ENCODE assay signal across 8 mouse cellular contexts in genomic region chr11:117332242-117333149, GRCm38 (mm10).
DNase-seq lines count a peak whose midpoint lies in the region; ATAC-seq lines count a peak whose summit lies in the region.

No protein-coding gene starts in this region.

- H3K4me3 ChIP-seq in forebrain, embryonic 15.5 days: peak overlapping the region; percentile 62
- H3K4me3 ChIP-seq in limb, embryonic 15.5 days: peak overlapping the region; percentile 53
- peak overlapping the region; percentile 61 for H3K4me3 ChIP-seq in midbrain, embryonic 13.5 days (replicated peaks)
- peak overlapping the region; percentile 51 for H3K4me3 ChIP-seq in stomach, embryonic 15.5 days (replicated peaks)

- H3K36me3 ChIP-seq in forebrain, embryonic 15.5 days: no peaks in the 10 kb centered on the region
- H3K36me3 ChIP-seq in limb, embryonic 15.5 days: 0 out of 2 replicates have a peak, but pooled peaks cover 3% of the 10 kb centered on the region
- peaks cover 4% of the 10 kb centered on the region; the same call in 1 of the 2 replicates for H3K36me3 ChIP-seq in midbrain, embryonic 13.5 days
- H3K36me3 ChIP-seq in stomach, embryonic 15.5 days: no peaks in the 10 kb centered on the region

- DNase-seq in gastrocnemius, postnatal 4 days (ENCODE audit: low spot score in 2 of 2): peak; percentile 59 to 79
- DNase-seq in gastrocnemius, postnatal 25 days: no peak
- peak; percentile 72 for DNase-seq in adrenal gland, adult 8-10 months

- H3K27me3 ChIP-seq in forebrain, embryonic 15.5 days: no peaks in the 10 kb centered on the region
- H3K27me3 ChIP-seq in limb, embryonic 15.5 days: no peaks in the 10 kb centered on the region
- no peaks in the 10 kb centered on the region for H3K27me3 ChIP-seq in midbrain, embryonic 13.5 days
- H3K27me3 ChIP-seq in stomach, embryonic 15.5 days (replicated peaks): no peaks in the 10 kb centered on the region

- peak overlapping the region; percentile 87 for H3K9ac ChIP-seq in forebrain, embryonic 15.5 days (replicated peaks)
- H3K9ac ChIP-seq in limb, embryonic 15.5 days: peak overlapping the region; percentile 62
- H3K9ac ChIP-seq in midbrain, embryonic 13.5 days (replicated peaks): peak overlapping the region; percentile 87
- H3K9ac ChIP-seq in stomach, embryonic 15.5 days: peak overlapping the region; percentile 47

- WGBS in forebrain, embryonic 15.5 days: under 1% methylated on average over 37 of the region's 37 CpGs
- 2% methylated on average over 37 of the region's 37 CpGs for WGBS in limb, embryonic 15.5 days
- under 1% methylated on average over 37 of the region's 37 CpGs for WGBS in midbrain, embryonic 13.5 days
- WGBS in stomach, embryonic 15.5 days: 2% methylated on average over 37 of the region's 37 CpGs

- peak; percentile 83 for ATAC-seq in forebrain, embryonic 15.5 days (replicated peaks)
- ATAC-seq in inflammation-experienced regulatory T-cells, adult 6 months: peak; percentile 16
- peak; percentile 68; the same call in 1 of the 2 replicates for ATAC-seq in limb, embryonic 15.5 days (ENCODE audit: insufficient number of reproducible peaks, low FRiP score, low TSS enrichment, low read depth)
- peak; percentile 95 for ATAC-seq in midbrain, embryonic 13.5 days
- ATAC-seq in stomach, embryonic 15.5 days (ENCODE audit: insufficient read depth, low FRiP score, low read depth): peak; percentile 71

- H3K27ac ChIP-seq in forebrain, embryonic 15.5 days (replicated peaks): peak overlapping the region; percentile 95
- peak overlapping the region; percentile 91 for H3K27ac ChIP-seq in limb, embryonic 15.5 days
- H3K27ac ChIP-seq in midbrain, embryonic 13.5 days: peak overlapping the region; percentile 98
- H3K27ac ChIP-seq in stomach, embryonic 15.5 days: peak overlapping the region; percentile 87

- H3K4me1 ChIP-seq in forebrain, embryonic 15.5 days: peaks cover 54% of the 10 kb centered on the region
- peaks cover 66% of the 10 kb centered on the region for H3K4me1 ChIP-seq in limb, embryonic 15.5 days
- peaks cover 63% of the 10 kb centered on the region for H3K4me1 ChIP-seq in midbrain, embryonic 13.5 days (replicated peaks)
- peaks cover 68% of the 10 kb centered on the region for H3K4me1 ChIP-seq in stomach, embryonic 15.5 days

- peak overlapping the region; percentile 79 for H3K4me2 ChIP-seq in forebrain, embryonic 15.5 days (replicated peaks)
- H3K4me2 ChIP-seq in limb, embryonic 15.5 days: peak overlapping the region; percentile 89
- H3K4me2 ChIP-seq in midbrain, embryonic 13.5 days (replicated peaks): peak overlapping the region; percentile 73
- H3K4me2 ChIP-seq in stomach, embryonic 15.5 days: peak overlapping the region; percentile 87

- H3K9me3 ChIP-seq in forebrain, embryonic 15.5 days: no peaks in the 10 kb centered on the region
- H3K9me3 ChIP-seq in limb, embryonic 15.5 days: no peaks in the 10 kb centered on the region
- no peaks in the 10 kb centered on the region for H3K9me3 ChIP-seq in midbrain, embryonic 13.5 days
- no peaks in the 10 kb centered on the region for H3K9me3 ChIP-seq in stomach, embryonic 15.5 days

Comparison
In these comparisons a context has a peak if more than half of its experiments do, and no peak if none do; other contexts are left out.
1. ATAC-seq: peak in every context shown above with its lines; median percentile 95 in midbrain, embryonic 13.5 days; 83 in forebrain, embryonic 15.5 days; 71 in stomach, embryonic 15.5 days; 68 in limb, embryonic 15.5 days; 16 in inflammation-experienced regulatory T-cells, adult 6 months.